Mouse (Mus musculus) left cerebral cortex, postnatal 10 days (tissue): ENCODE results near the gene Nubpl. TPM values are rescaled to one million over a fixed set of nuclear protein-coding genes. Genes with fewer than 3 reads are reported as not detected.
"Not testable (repeated sequence)": the region's sequence is repeated elsewhere in the genome, so short reads cannot be mapped to it uniquely, and the experiment has no call there.

Experiments used
- DNase-seq, 2 experiments: peaks; one replicate each; pipeline ENCODE4 v3.0.0; 2021 to 2022; ENCODE audit warnings: low spot score in 2 of 2, mixed read lengths in 1 of 2; ENCODE audit errors: extremely low spot score in 1 of 2
- intact Hi-C: fragments of 180-260 bp; cut with DNase I; formaldehyde crosslinking; loops from one replicate; pipeline ENCODE4 v1.15.1; 2025
- total RNA-seq, 2 experiments: library from RNA; stranded (reverse); gene quantifications; 2 replicates each; pipeline ENCODE4 v1.2.3; 2021

Nubpl gene
- total RNA-seq, 2 experiments from 2014 or later = 5.0 to 5.6 TPM

- intact Hi-C loops = no loop called here
Observed at GRCm38 (mm10) chr12:52224954-52225353, 127.4 kb downstream of the Nubpl start.

GRCm38 (mm10) chr12:52228746-52229145 lies 131.2 kb downstream of the Nubpl start:
- intact Hi-C loops = no loop called here
- DNase-seq = no peak

More at GRCm38 (mm10) chr12:52224954-52225353, 127.4 kb downstream of the Nubpl start:
- DNase-seq = no peak

GRCm38 (mm10) chr12:52231929-52232328 lies 134.4 kb downstream of the Nubpl start:
- DNase-seq, intact Hi-C loops: not testable (repeated sequence)

- intact Hi-C loops = no loop called here
- no peak for DNase-seq
Observed at GRCm38 (mm10) chr12:52242712-52243111, 145.2 kb downstream of the Nubpl start.

- intact Hi-C loops = no loop called here
- no peak for DNase-seq
Observed at GRCm38 (mm10) chr12:52247438-52247837, 149.9 kb downstream of the Nubpl start.

- DNase-seq = no peak
- intact Hi-C loops = no loop called here
Observed at GRCm38 (mm10) chr12:52248531-52248930, 151.0 kb downstream of the Nubpl start.

GRCm38 (mm10) chr12:52254089-52254488 lies 156.6 kb downstream of the Nubpl start:
- no peak for DNase-seq
- intact Hi-C loops = no loop called here

- intact Hi-C loops = no loop called here
- no peak for DNase-seq
Observed at GRCm38 (mm10) chr12:52268131-52268530, 170.6 kb downstream of the Nubpl start.

- no peak for DNase-seq
- intact Hi-C loops = no loop called here
Observed at GRCm38 (mm10) chr12:52272828-52273227, 175.3 kb downstream of the Nubpl start.

- no peak for DNase-seq
- intact Hi-C loops = no loop called here
Observed at GRCm38 (mm10) chr12:52276320-52276719, 178.8 kb downstream of the Nubpl start.

- no peak for DNase-seq
- intact Hi-C loops = loop anchor here (10.0 kb wide), 1 partner anchor 354 kb away; no protein-coding TSS in a partner anchor
Observed at GRCm38 (mm10) chr12:52281232-52281631, 183.7 kb downstream of the Nubpl start.

GRCm38 (mm10) chr12:52284471-52284870 lies 186.9 kb downstream of the Nubpl start:
- no peak for DNase-seq
- intact Hi-C loops = loop anchor here (10.0 kb wide), 1 partner anchor 350 kb away; no protein-coding TSS in a partner anchor

GRCm38 (mm10) chr12:52286802-52287201 lies 189.3 kb downstream of the Nubpl start:
- intact Hi-C loops = loop anchor here (10.0 kb wide), 1 partner anchor 348 kb away; no protein-coding TSS in a partner anchor
- no peak for DNase-seq

- peak in 1 of 2 experiments; percentile 76 for DNase-seq
- intact Hi-C loops = loop anchor here (10.0 kb wide), 1 partner anchor 346 kb away; no protein-coding TSS in a partner anchor
Observed at GRCm38 (mm10) chr12:52288537-52288936, 191.0 kb downstream of the Nubpl start.

GRCm38 (mm10) chr12:52288941-52289567 lies 191.5 kb downstream of the Nubpl start:
- intact Hi-C loops = loop anchor here (10.0 kb wide), 1 partner anchor 346 kb away; no protein-coding TSS in a partner anchor

GRCm38 (mm10) chr12:52289594-52289993 lies 192.1 kb downstream of the Nubpl start:
- intact Hi-C loops = loop anchor here (10.0 kb wide), 1 partner anchor 345 kb away; no protein-coding TSS in a partner anchor

More at GRCm38 (mm10) chr12:52288941-52289567, 191.5 kb downstream of the Nubpl start:
- peak in 1 of 2 experiments; percentile 21 for DNase-seq

GRCm38 (mm10) chr12:52293931-52294330 lies 196.4 kb downstream of the Nubpl start:
- intact Hi-C loops = no loop called here
- DNase-seq = no peak

More at GRCm38 (mm10) chr12:52289594-52289993, 192.1 kb downstream of the Nubpl start:
- DNase-seq = no peak

- intact Hi-C loops = no loop called here
- DNase-seq = no peak
Observed at GRCm38 (mm10) chr12:52297988-52298387, 200.5 kb downstream of the Nubpl start.

- DNase-seq = no peak
- intact Hi-C loops = no loop called here
Observed at GRCm38 (mm10) chr12:52298683-52299082, 201.1 kb downstream of the Nubpl start.

- DNase-seq = no peak
- intact Hi-C loops = no loop called here
Observed at GRCm38 (mm10) chr12:52302961-52303360, 205.4 kb downstream of the Nubpl start.
